Mouse (Mus musculus) c-Kit-positive CD71-positive TER-119-positive erythroid progenitor cells, embryonic 14.5 days (primary cell): ENCODE results near the gene Fcer1g.

Source experiments
- DNase-seq: peaks from one replicate; pipeline ENCODE4 v3.0.0-alpha.2; 2013; ENCODE audit warnings: low spot score

Fcer1g gene

GRCm38 (mm10) chr1:171265971-171266744, 32.0 kb upstream of the Fcer1g start:
- no peak for DNase-seq

- DNase-seq = no peak
These were observed 29.7 kb upstream of the Fcer1g start for GRCm38 (mm10) chr1:171263666-171264461.

- DNase-seq = no peak
These were observed 29.0 kb upstream of the Fcer1g start for GRCm38 (mm10) chr1:171263185-171263611.

GRCm38 (mm10) chr1:171262594-171263130, 28.5 kb upstream of the Fcer1g start:
- DNase-seq = no peak

GRCm38 (mm10) chr1:171260316-171260715, 26.2 kb upstream of the Fcer1g start:
- DNase-seq = no peak

GRCm38 (mm10) chr1:171258921-171259320, 24.8 kb upstream of the Fcer1g start:
- no peak for DNase-seq

GRCm38 (mm10) chr1:171257781-171258180, 23.6 kb upstream of the Fcer1g start:
- no peak for DNase-seq

- peak; percentile 70 for DNase-seq
These were observed 22.9 kb upstream of the Fcer1g start for GRCm38 (mm10) chr1:171256937-171257548.

GRCm38 (mm10) chr1:171256095-171256818, 22.1 kb upstream of the Fcer1g start:
- no peak for DNase-seq

- no peak for DNase-seq
These were observed 18.2 kb upstream of the Fcer1g start for GRCm38 (mm10) chr1:171252415-171252814.

- no peak for DNase-seq
These were observed 17.6 kb upstream of the Fcer1g start for GRCm38 (mm10) chr1:171251594-171252324.

- no peak for DNase-seq
These were observed 16.8 kb upstream of the Fcer1g start, which contains the start of gene Ndufs2 for GRCm38 (mm10) chr1:171250680-171251593. Ndufs2 (minus strand) TSS chr1:171251388.

GRCm38 (mm10) chr1:171249913-171250600, 15.9 kb upstream of the Fcer1g start, which contains the start of gene Adamts4:
Adamts4 (plus strand) TSS chr1:171250421.
- DNase-seq = no peak

- DNase-seq = no peak
These were observed 14.4 kb upstream of the Fcer1g start for GRCm38 (mm10) chr1:171248386-171249226.

- DNase-seq = no peak
These were observed 13.8 kb upstream of the Fcer1g start for GRCm38 (mm10) chr1:171247916-171248315.

- DNase-seq = no peak
These were observed 13.3 kb upstream of the Fcer1g start for GRCm38 (mm10) chr1:171247453-171247841.

- DNase-seq = peak; percentile 97
These were observed 12.7 kb upstream of the Fcer1g start for GRCm38 (mm10) chr1:171246709-171247452.

- no peak for DNase-seq
These were observed 11.2 kb upstream of the Fcer1g start for GRCm38 (mm10) chr1:171245353-171245752.
